ENCODE assay signal across 9 mouse cellular contexts in the genomic region with DNA sequence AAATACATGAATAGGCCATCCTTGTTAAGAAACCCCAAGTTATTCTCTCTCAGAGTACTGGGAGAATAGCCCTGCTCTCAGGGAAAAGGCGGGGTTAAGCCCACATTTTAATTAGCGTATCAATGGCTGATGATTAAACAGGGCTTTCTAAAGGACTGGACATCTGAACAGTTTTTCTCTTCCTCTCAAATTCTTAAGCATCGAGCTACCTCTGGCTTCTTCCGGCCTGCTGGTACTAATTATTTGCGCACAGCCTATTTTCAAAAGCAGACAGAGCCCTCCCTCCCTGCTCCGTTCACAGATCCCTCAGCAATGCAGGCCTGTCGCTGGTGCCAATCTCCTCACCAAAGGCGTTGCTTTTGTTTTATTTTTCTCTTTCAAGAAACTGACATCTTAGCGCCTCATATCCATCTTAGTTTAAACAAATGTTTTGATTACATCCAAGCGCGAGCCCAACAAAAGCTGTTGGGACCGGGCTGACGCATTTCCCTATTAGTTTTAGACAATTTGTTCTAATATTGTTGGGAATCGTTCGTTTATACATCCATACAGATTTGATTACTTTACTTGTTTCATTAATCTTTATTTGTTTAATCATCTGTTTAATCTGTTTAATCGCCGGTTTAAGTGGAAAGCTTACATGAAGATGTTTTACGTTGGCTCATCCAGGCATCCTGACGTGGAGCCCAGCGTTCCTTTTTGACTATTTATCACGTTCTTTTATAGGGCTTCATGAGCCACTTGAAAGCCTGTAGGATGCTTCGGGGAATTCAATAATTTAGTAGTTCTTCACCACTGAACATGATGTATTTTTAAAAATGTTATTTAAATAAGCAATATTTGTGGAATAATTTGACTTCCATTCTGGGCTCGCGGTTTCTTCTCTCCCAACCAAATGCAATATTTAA.
DNase-seq lines count a peak whose midpoint lies in the region; ATAC-seq and TF ChIP-seq lines count a peak whose summit lies in the region.
"Had no signal": no experiment of that assay in that cellular context is flagged by ENCODE, and none has a peak within 500 bp of the region (broad histone marks: within the 10 kb centered on the region; RNA-seq: fewer than 3 reads in every experiment).

No protein-coding gene starts in this region.

- H3K4me1 ChIP-seq in forebrain, embryonic 12.5 days = peaks cover 47% of the 10 kb centered on the region
- H3K4me1 ChIP-seq in limb, embryonic 11.5 days (ENCODE audit: control insufficient read depth, insufficient read depth, low read length) = no peaks in the 10 kb centered on the region; the same call in 1 of the 2 replicates
- peaks cover 15% of the 10 kb centered on the region for H3K4me1 ChIP-seq in neural tube, embryonic 15.5 days

- no peak for TF ChIP-seq CTCF in layer of hippocampus, adult 2 months (conservative IDR thresholded peaks at IDR 0.05)

- no peaks in the 10 kb centered on the region for H3K9me3 ChIP-seq in forebrain, embryonic 12.5 days
- no peaks in the 10 kb centered on the region for H3K9me3 ChIP-seq in limb, embryonic 11.5 days (ENCODE audit: control insufficient read depth, low read length)
- no peaks in the 10 kb centered on the region for H3K9me3 ChIP-seq in neural tube, embryonic 15.5 days (replicated peaks)

- H3K27me3 ChIP-seq in forebrain, embryonic 12.5 days = peaks cover 30% of the 10 kb centered on the region
- H3K27me3 ChIP-seq in limb, embryonic 11.5 days (ENCODE audit: control insufficient read depth, insufficient read depth, low read length) = no peaks in the 10 kb centered on the region
- H3K27me3 ChIP-seq in neural tube, embryonic 15.5 days (replicated peaks) = 0 out of 2 replicates have a peak, but pooled peaks cover 8% of the 10 kb centered on the region

- intact Hi-C loops in gastrocnemius, postnatal 14 days (cut with DNase I; ENCODE audit: low total_unique reads) = no loop called here

- H3K9ac ChIP-seq in forebrain, embryonic 12.5 days = no peak overlapping the region
- no peak overlapping the region for H3K9ac ChIP-seq in limb, embryonic 11.5 days (ENCODE audit: low read length)
- H3K9ac ChIP-seq in neural tube, embryonic 15.5 days (replicated peaks) = no peak overlapping the region

- DNase-seq in layer of hippocampus, adult 2 months (ENCODE audit: low spot score in 2 of 2) = no peak
- no peak for DNase-seq in layer of hippocampus, postnatal 25 days (ENCODE audit: extremely low spot score in 1 of 2, low spot score in 1 of 2)
- peak; percentile 53 for DNase-seq in limb, embryonic 11.5 days (ENCODE audit: low spot score)
- DNase-seq in frontal cortex, postnatal 36 days (ENCODE audit: low spot score in 2 of 2) = no peak
- DNase-seq in cerebellum, adult 18-20 months = no peak
- no peak for DNase-seq in gastrocnemius, postnatal 14 days
- DNase-seq: gastrocnemius, postnatal 36 days had no signal

- H3K4me2 ChIP-seq in forebrain, embryonic 12.5 days = peak overlapping the region; percentile 22; the same call in 1 of the 2 replicates
- H3K4me2 ChIP-seq in limb, embryonic 11.5 days (ENCODE audit: low read depth, severe bottlenecking) = peak overlapping the region; percentile 22; the same call in 1 of the 2 replicates
- H3K4me2 ChIP-seq in neural tube, embryonic 15.5 days = peak overlapping the region; percentile 21; the same call in 1 of the 2 replicates

- H3K36me3 ChIP-seq in forebrain, embryonic 12.5 days (replicated peaks) = no peaks in the 10 kb centered on the region
- H3K36me3 ChIP-seq in limb, embryonic 11.5 days (ENCODE audit: control insufficient read depth, insufficient read depth, low read length) = no peaks in the 10 kb centered on the region
- H3K36me3 ChIP-seq in neural tube, embryonic 15.5 days = no peaks in the 10 kb centered on the region

- no peak overlapping the region for H3K27ac ChIP-seq in layer of hippocampus, adult 2 months
- peak overlapping the region; percentile 93 for H3K27ac ChIP-seq in forebrain, embryonic 12.5 days
- H3K27ac ChIP-seq in limb, embryonic 11.5 days (replicated peaks; ENCODE audit: low read depth, low read length) = no peak overlapping the region
- H3K27ac ChIP-seq in neural tube, embryonic 15.5 days (replicated peaks) = 0 out of 2 replicates have a peak overlapping the region, but pooled peaks have one; percentile 23

- 14% methylated on average over 24 of the region's 24 CpGs for WGBS in forebrain, embryonic 12.5 days
- WGBS in limb, embryonic 11.5 days = 41% methylated on average over 24 of the region's 24 CpGs
- WGBS in neural tube, embryonic 15.5 days = 21% methylated on average over 24 of the region's 24 CpGs

- ATAC-seq in forebrain, embryonic 12.5 days (ENCODE audit: low FRiP score) = peak; percentile 88
- ATAC-seq in limb, embryonic 11.5 days (ENCODE audit: insufficient number of reproducible peaks, low FRiP score, low TSS enrichment, low read depth) = no peak
- no peak for ATAC-seq in neural tube, embryonic 15.5 days (ENCODE audit: low FRiP score)

- peak overlapping the region; percentile 17; the same call in 1 of the 2 replicates for H3K4me3 ChIP-seq in layer of hippocampus, adult 2 months
- H3K4me3 ChIP-seq in forebrain, embryonic 12.5 days (replicated peaks) = no peak overlapping the region
- H3K4me3 ChIP-seq in limb, embryonic 11.5 days (ENCODE audit: low read depth, low read length) = no peak overlapping the region
- no peak overlapping the region for H3K4me3 ChIP-seq in neural tube, embryonic 15.5 days (replicated peaks)

Comparison
In these comparisons a context has a peak if more than half of its experiments do, and no peak if none do; other contexts are left out.
1. H3K27ac ChIP-seq: peak in forebrain, embryonic 12.5 days (single experiment) and neural tube, embryonic 15.5 days (single experiment); none in layer of hippocampus, adult 2 months (single experiment) and limb, embryonic 11.5 days (single experiment).
2. Peak in every context shown above with its lines, with median percentiles within 50 percentile points of each other: H3K4me2 ChIP-seq.